Mouse (Mus musculus): ENCODE measurements at regions not wholly inside any gene's neighbourhood (a gene's known extent, or its start where the extent isn't known, plus 50 kb on each side); places are given as distances from the start of the nearest gene placed in this dataset.

DNA sequence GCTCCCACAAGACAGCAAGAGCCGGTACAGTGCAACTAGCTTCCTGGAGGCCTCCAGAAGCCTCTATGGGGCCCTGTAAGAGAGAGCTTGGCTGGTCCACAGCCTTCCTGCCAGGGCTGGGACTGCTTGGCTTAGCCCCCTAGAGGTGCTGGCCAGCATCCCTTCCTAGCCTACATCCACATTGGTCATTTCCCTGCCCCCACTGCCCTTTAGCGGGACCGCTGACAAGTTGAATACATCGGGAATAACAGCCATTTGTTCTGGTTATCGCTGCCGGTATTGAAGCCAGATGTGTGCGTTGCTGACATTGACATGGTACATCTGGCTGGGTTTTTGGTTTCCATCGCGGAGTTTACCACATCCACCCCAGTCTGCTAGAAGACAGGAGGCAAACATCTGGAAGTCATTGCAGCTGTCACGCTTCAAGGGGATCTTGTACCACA lies 519.0 kb upstream of the Adam5 start:
- TF ChIP-seq CTCF (conservative IDR thresholded peaks at IDR 0.05; ENCODE audit: insufficient read depth, insufficient read length, low read depth, low read length), result no peak
- no peak for TF ChIP-seq POLR2A (IDR thresholded peaks at IDR 0.05; ENCODE audit: low read depth, low read length)

Measured in kidney, adult 2 months (tissue).